ENCODE assay signal across 8 mouse cellular contexts in the genomic region with DNA sequence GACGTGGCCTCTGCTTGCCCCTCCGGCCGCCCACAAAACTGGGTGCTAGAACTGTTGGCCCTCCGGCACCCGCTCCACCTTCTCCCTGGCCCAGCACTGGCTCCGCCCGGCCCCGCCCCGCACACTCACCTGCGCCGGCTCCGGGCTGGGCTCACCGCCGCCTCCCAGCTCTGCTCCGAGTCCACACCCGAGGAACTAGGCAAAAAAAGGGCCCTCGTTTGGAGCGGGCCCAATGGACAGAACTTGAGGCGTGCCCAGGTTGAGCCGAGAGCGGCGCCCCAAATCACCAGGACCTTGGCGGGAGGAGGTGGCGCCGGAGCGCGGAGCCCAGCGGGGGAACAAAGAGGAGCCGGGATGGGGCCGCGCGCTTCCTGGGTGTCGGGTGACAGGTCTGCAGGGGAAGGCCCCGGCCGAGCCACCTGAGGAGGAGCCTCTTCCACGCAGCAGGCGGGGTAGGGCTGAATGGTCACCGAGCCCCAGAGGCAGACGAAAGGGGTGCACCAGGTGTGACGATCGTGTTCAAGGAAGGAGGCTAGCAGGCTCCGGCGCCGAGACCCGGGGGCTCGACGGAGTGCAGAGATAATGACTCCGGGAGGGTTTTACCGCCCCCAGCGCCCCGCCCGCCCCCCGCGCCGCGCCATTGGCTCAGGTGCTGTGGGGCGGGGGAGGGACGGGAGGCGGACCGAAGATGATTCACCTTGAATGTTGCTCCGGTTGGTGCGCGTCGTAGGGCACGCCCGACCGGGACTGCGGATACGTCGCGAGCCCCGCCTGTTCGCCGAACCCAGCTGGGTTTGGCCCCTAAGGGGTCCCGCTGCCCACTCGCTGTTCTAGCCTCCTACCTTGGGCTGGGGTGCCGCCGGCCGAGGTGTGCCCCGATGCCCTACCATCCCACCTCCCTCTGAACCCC.
DNase-seq lines count a peak whose midpoint lies in the region; ATAC-seq and TF ChIP-seq lines count a peak whose summit lies in the region.

No protein-coding gene starts in this region.

- H3K27me3 ChIP-seq in G1E (ENCODE audit: insufficient read depth, low read length) = peaks cover 98% of the 10 kb centered on the region
- H3K27me3 ChIP-seq in forebrain, embryonic 10.5 days (ENCODE audit: poor library complexity, severe bottlenecking) = peaks cover 100% of the 10 kb centered on the region
- peaks cover 79% of the 10 kb centered on the region for H3K27me3 ChIP-seq in kidney, postnatal 0 days (ENCODE audit: insufficient read depth, low read length)
- H3K27me3 ChIP-seq in stomach, postnatal 0 days (ENCODE audit: control insufficient read depth, insufficient read depth, low read length) = peaks cover 17% of the 10 kb centered on the region; the same call in 1 of the 2 replicates

- H3K4me2 ChIP-seq in kidney, postnatal 0 days (ENCODE audit: low read length) = peak overlapping the region; percentile 71
- peak overlapping the region; percentile 58 for H3K4me2 ChIP-seq in stomach, postnatal 0 days (replicated peaks; ENCODE audit: low read depth)

- peak overlapping the region; percentile 71 for H3K4me3 ChIP-seq in G1E (ENCODE audit: low read depth, low read length)
- peak overlapping the region; percentile 45 for H3K4me3 ChIP-seq in forebrain, embryonic 10.5 days
- peak overlapping the region; percentile 40 for H3K4me3 ChIP-seq in kidney, postnatal 0 days (replicated peaks; ENCODE audit: low read depth, low read length)
- H3K4me3 ChIP-seq in stomach, postnatal 0 days (ENCODE audit: low read depth, low read length) = peak overlapping the region; percentile 48

- TF ChIP-seq EP300 in stomach, postnatal 0 days (optimal IDR thresholded peaks at IDR 0.05) = no peak

- no peaks in the 10 kb centered on the region for H3K36me3 ChIP-seq in G1E (replicated peaks)
- H3K36me3 ChIP-seq in forebrain, embryonic 10.5 days (replicated peaks) = no peaks in the 10 kb centered on the region
- no peaks in the 10 kb centered on the region for H3K36me3 ChIP-seq in kidney, postnatal 0 days (ENCODE audit: insufficient read depth, low read length)
- H3K36me3 ChIP-seq in stomach, postnatal 0 days (ENCODE audit: control insufficient read depth, insufficient read depth, low read length) = no peaks in the 10 kb centered on the region

- no peak for TF ChIP-seq CTCF in G1E (IDR thresholded peaks at IDR 0.05; ENCODE audit: low read depth, low read length)
- TF ChIP-seq CTCF in kidney, postnatal 0 days (IDR thresholded peaks at IDR 0.05; ENCODE audit: low read depth) = no peak
- TF ChIP-seq CTCF in stomach, postnatal 0 days (IDR thresholded peaks at IDR 0.05; ENCODE audit: low read depth) = no peak

- peak; percentile 92 for DNase-seq in A20 (ENCODE audit: low read depth, low spot score)
- peak; percentile 53 for DNase-seq in G1E (ENCODE audit: low spot score)
- peak; percentile 52 for DNase-seq in forebrain, embryonic 10.5 days (ENCODE audit: extremely low spot score, low spot score)
- no peak for DNase-seq in kidney, postnatal 0 days (ENCODE audit: low spot score)
- peak; percentile 69 for DNase-seq in lung, postnatal 36 days
- DNase-seq in stomach, postnatal 0 days (ENCODE audit: low spot score) = peak; percentile 89
- no peak for DNase-seq in gastrocnemius, adult 18-20 months (ENCODE audit: low spot score)
- no peak for DNase-seq in cerebellum, postnatal 4 days (ENCODE audit: low spot score in 2 of 2)

- H3K9ac ChIP-seq in kidney, postnatal 0 days (ENCODE audit: low read depth, low read length) = peak overlapping the region; percentile 50
- peak overlapping the region; percentile 66 for H3K9ac ChIP-seq in stomach, postnatal 0 days (ENCODE audit: low read length)

- H3K9me3 ChIP-seq in G1E (replicated peaks) = peaks cover 8% of the 10 kb centered on the region; the same call in 1 of the 2 replicates
- no peaks in the 10 kb centered on the region for H3K9me3 ChIP-seq in forebrain, embryonic 10.5 days
- no peaks in the 10 kb centered on the region for H3K9me3 ChIP-seq in kidney, postnatal 0 days (replicated peaks; ENCODE audit: low read length)
- H3K9me3 ChIP-seq in stomach, postnatal 0 days (ENCODE audit: control insufficient read depth, low read length) = no peaks in the 10 kb centered on the region

- no peak for ATAC-seq in G1E (ENCODE audit: extremely low read depth, insufficient number of reproducible peaks, low FRiP score, poor library complexity, severe bottlenecking)
- ATAC-seq in kidney, postnatal 0 days (replicated peaks; ENCODE audit: low FRiP score, low read depth) = peak; percentile 70
- ATAC-seq in stomach, postnatal 0 days (ENCODE audit: low FRiP score, low TSS enrichment) = peak; percentile 88

- WGBS in forebrain, embryonic 10.5 days = under 1% methylated on average over 80 of the region's 80 CpGs
- WGBS in kidney, postnatal 0 days = under 1% methylated on average over 78 of the region's 80 CpGs
- under 1% methylated on average over 62 of the region's 80 CpGs for WGBS in stomach, postnatal 0 days

- H3K4me1 ChIP-seq in G1E (ENCODE audit: insufficient read depth, low read depth, low read length) = peaks cover 46% of the 10 kb centered on the region
- peaks cover 85% of the 10 kb centered on the region for H3K4me1 ChIP-seq in forebrain, embryonic 10.5 days
- H3K4me1 ChIP-seq in kidney, postnatal 0 days (replicated peaks; ENCODE audit: insufficient read depth, low read length) = peaks cover 29% of the 10 kb centered on the region; the same call in 1 of the 2 replicates
- 0 out of 2 replicates have a peak, but pooled peaks cover 3% of the 10 kb centered on the region for H3K4me1 ChIP-seq in stomach, postnatal 0 days (replicated peaks; ENCODE audit: control insufficient read depth, insufficient read depth)

- H3K27ac ChIP-seq in forebrain, embryonic 10.5 days = peak overlapping the region; percentile 76
- H3K27ac ChIP-seq in kidney, postnatal 0 days = no peak overlapping the region
- H3K27ac ChIP-seq in stomach, postnatal 0 days (replicated peaks) = peak overlapping the region; percentile 91

Comparison
In these comparisons a context has a peak if more than half of its experiments do, and no peak if none do; other contexts are left out.
1. DNase-seq: peak in A20 (single experiment), G1E (single experiment), forebrain, embryonic 10.5 days (single experiment), lung, postnatal 36 days (single experiment) and stomach, postnatal 0 days (single experiment); none in kidney, postnatal 0 days (single experiment), gastrocnemius, adult 18-20 months (single experiment) and cerebellum, postnatal 4 days (0 of 2).
2. Peak in every context shown above with its lines, with median percentiles within 50 percentile points of each other: H3K4me3 ChIP-seq.